21 mouse cellular contexts compared by ENCODE assay signal in genomic region chr2:13491734-13492133, GRCm38 (mm10). TPM values are rescaled to one million over a fixed set of nuclear protein-coding genes. Genes with fewer than 3 reads are reported as not detected.
DNase-seq lines count a peak whose midpoint lies in the region; ATAC-seq lines count a peak whose summit lies in the region.
"Had no signal": no experiment of that assay in that cellular context is flagged by ENCODE, and none has a peak within 500 bp of the region (broad histone marks: within the 10 kb centered on the region; RNA-seq: fewer than 3 reads in every experiment).

Gene Cubn, minus strand, starts transcription at chr2:13491813.

- no peaks in the 10 kb centered on the region for H3K9me3 ChIP-seq in lung, embryonic 16.5 days (ENCODE audit: control insufficient read depth, low read length)
- H3K9me3 ChIP-seq in intestine, embryonic 16.5 days (ENCODE audit: control insufficient read depth, low read length) = no peaks in the 10 kb centered on the region
- no peaks in the 10 kb centered on the region for H3K9me3 ChIP-seq in kidney, embryonic 14.5 days (ENCODE audit: control insufficient read depth, low read length)
- H3K9me3 ChIP-seq: heart, embryonic 10.5 days; liver, embryonic 13.5 days; midbrain, embryonic 15.5 days had no signal

- no peaks in the 10 kb centered on the region for H3K27me3 ChIP-seq in lung, embryonic 16.5 days (ENCODE audit: control insufficient read depth, insufficient read depth, low read depth, low read length)
- H3K27me3 ChIP-seq in intestine, embryonic 16.5 days (replicated peaks; ENCODE audit: control insufficient read depth, insufficient read depth, low read length) = no peaks in the 10 kb centered on the region
- H3K27me3 ChIP-seq in kidney, embryonic 14.5 days (ENCODE audit: control insufficient read depth, insufficient read depth, low read length) = no peaks in the 10 kb centered on the region
- H3K27me3 ChIP-seq: CH12.LX; liver, embryonic 13.5 days; midbrain, embryonic 15.5 days had no signal

- no peaks in the 10 kb centered on the region for H3K4me1 ChIP-seq in lung, embryonic 16.5 days (replicated peaks; ENCODE audit: control insufficient read depth, insufficient read depth, low read length)
- 0 out of 2 replicates have a peak, but pooled peaks cover 3% of the 10 kb centered on the region for H3K4me1 ChIP-seq in intestine, embryonic 16.5 days (ENCODE audit: control insufficient read depth, insufficient read depth, low read length)
- 0 out of 2 replicates have a peak, but pooled peaks cover 3% of the 10 kb centered on the region for H3K4me1 ChIP-seq in kidney, embryonic 14.5 days (ENCODE audit: control insufficient read depth, insufficient read depth, low read length)
- H3K4me1 ChIP-seq: midbrain, embryonic 15.5 days had no signal

- H3K36me3 ChIP-seq in lung, embryonic 16.5 days (ENCODE audit: control insufficient read depth, insufficient read depth, low read length) = no peaks in the 10 kb centered on the region
- H3K36me3 ChIP-seq in intestine, embryonic 16.5 days (ENCODE audit: control insufficient read depth, insufficient read depth, low read length) = no peaks in the 10 kb centered on the region
- no peaks in the 10 kb centered on the region for H3K36me3 ChIP-seq in kidney, embryonic 14.5 days (ENCODE audit: control insufficient read depth, insufficient read depth, low read length)
- H3K36me3 ChIP-seq: heart, embryonic 10.5 days; liver, embryonic 13.5 days; midbrain, embryonic 15.5 days had no signal

- no peak for ATAC-seq in lung, embryonic 16.5 days (ENCODE audit: low read depth)
- peak; percentile 72 for ATAC-seq in intestine, embryonic 16.5 days
- peak; percentile 43; the same call in 1 of the 2 replicates for ATAC-seq in kidney, embryonic 14.5 days (ENCODE audit: low FRiP score, low TSS enrichment)
- no peak for ATAC-seq in CD4-positive, CD25-positive, alpha-beta regulatory T cell, adult 4 months
- ATAC-seq: forebrain, postnatal 0 days; hindbrain, embryonic 16.5 days; midbrain, embryonic 15.5 days had no signal

- no peak within 1 kb of the TSS for H3K9ac ChIP-seq in lung, embryonic 16.5 days (ENCODE audit: low read length)
- H3K9ac ChIP-seq in intestine, embryonic 16.5 days (ENCODE audit: low read depth, low read length) = peak within 1 kb of the TSS; percentile 51
- H3K9ac ChIP-seq in kidney, embryonic 14.5 days (ENCODE audit: low read depth, low read length) = no peak within 1 kb of the TSS
- H3K9ac ChIP-seq: forebrain, postnatal 0 days; liver, embryonic 13.5 days; midbrain, embryonic 15.5 days had no signal

- peak within 1 kb of the TSS; percentile 67 for H3K27ac ChIP-seq in lung, embryonic 16.5 days (ENCODE audit: low read length)
- peak within 1 kb of the TSS; percentile 76 for H3K27ac ChIP-seq in intestine, embryonic 16.5 days (ENCODE audit: low read length)
- H3K27ac ChIP-seq in kidney, embryonic 14.5 days (ENCODE audit: low read depth, low read length) = no peak within 1 kb of the TSS
- H3K27ac ChIP-seq: heart, embryonic 10.5 days; liver, embryonic 13.5 days; macrophage; midbrain, embryonic 15.5 days had no signal

- no peak for DNase-seq in lung, postnatal 14 days
- no peak for DNase-seq in large intestine, adult 2 months (ENCODE audit: low read depth, low spot score)
- DNase-seq in adrenal gland, adult 8-10 months = no peak
- no peak for DNase-seq in gastrocnemius, adult 8-10 months (ENCODE audit: low spot score in 2 of 2)
- DNase-seq: cerebellum, postnatal 14 days; forebrain, postnatal 0 days; gastrocnemius, postnatal 14 days; heart, postnatal 14 days; layer of hippocampus, adult 9-11 months; liver, embryonic 13.5 days; right cerebral cortex, postnatal 25 days; thymus, postnatal 36 days had no signal

- 39% methylated on average over 8 of the region's 8 CpGs for WGBS in lung, embryonic 16.5 days
- 37% methylated on average over 8 of the region's 8 CpGs for WGBS in intestine, embryonic 16.5 days
- WGBS in kidney, embryonic 14.5 days = 27% methylated on average over 8 of the region's 8 CpGs
- WGBS in large intestine, adult 2 months = 57% methylated on average over 8 of the region's 8 CpGs

- H3K4me2 ChIP-seq in lung, embryonic 16.5 days (ENCODE audit: low read depth, low read length) = peak within 1 kb of the TSS; percentile 10; the same call in 1 of the 2 replicates
- peak within 1 kb of the TSS; percentile 40 for H3K4me2 ChIP-seq in intestine, embryonic 16.5 days (ENCODE audit: low read depth, low read length)
- H3K4me2 ChIP-seq in kidney, embryonic 14.5 days (replicated peaks; ENCODE audit: low read depth, low read length) = no peak within 1 kb of the TSS
- H3K4me2 ChIP-seq: liver, embryonic 13.5 days; midbrain, embryonic 15.5 days had no signal

- H3K4me3 ChIP-seq in lung, embryonic 16.5 days (ENCODE audit: low read length) = no peak within 1 kb of the TSS
- H3K4me3 ChIP-seq in intestine, embryonic 16.5 days (ENCODE audit: low read length) = peak within 1 kb of the TSS; percentile 39
- H3K4me3 ChIP-seq in kidney, embryonic 14.5 days (ENCODE audit: low read length) = no peak within 1 kb of the TSS
- H3K4me3 ChIP-seq: heart, embryonic 10.5 days; liver, embryonic 13.5 days; midbrain, embryonic 15.5 days had no signal

RNA-seq across cellular contexts. Expression of gene Cubn, which starts in this region (rescaled TPM):
- 0.65 and 0.75 TPM in 2 replicates for polyA plus RNA-seq in lung, embryonic 16.5 days (2015; fragmentation: Nextera tagmentation; extraction: Ambion mirVana)
- polyA plus RNA-seq in intestine, embryonic 16.5 days (2015; fragmentation: Nextera tagmentation; extraction: Ambion mirVana) = 8.5 and 13.7 TPM in 2 replicates
- 1.2 and 3.1 TPM in 2 replicates for polyA plus RNA-seq in kidney, embryonic 14.5 days (2014; fragmentation: Nextera tagmentation; extraction: Ambion mirVana)
- 18.9 and 23.0 TPM in 2 replicates for polyA plus RNA-seq in large intestine, adult 2 months (2012; rRNA removed)
- under 1 TPM; 0.17 to 0.37 (median 0.21) TPM for total RNA-seq in adrenal gland, adult 8-10 months (2022)
- under 1 TPM; 0.02 to 0.05 (median 0.04) TPM for total RNA-seq in gastrocnemius, adult 8-10 months (2022)
- under 1 TPM in 1 of 2 experiments, not detected in 1; 0.09 TPM for polyA plus RNA-seq in CD4-positive, CD25-positive, alpha-beta regulatory T cell, adult 4 months (2017; shearing (Covaris generic))
- polyA plus RNA-seq: macrophage had no signal

Comparison
In these comparisons a context has a peak if more than half of its experiments do, and no peak if none do; other contexts are left out.
1. ATAC-seq: peak in intestine, embryonic 16.5 days (single experiment) and kidney, embryonic 14.5 days (single experiment); none in lung, embryonic 16.5 days (single experiment) and CD4-positive, CD25-positive, alpha-beta regulatory T cell, adult 4 months (single experiment).